Mouse (Mus musculus): ENCODE data around the gene Cpeb3.

GRCm38 (mm10) chr19:37059623-37060022, 148.8 kb downstream of the Cpeb3 start:
- TF ChIP-seq CTCF (IDR thresholded peaks at IDR 0.05; ENCODE audit: control insufficient read depth, insufficient read depth, insufficient replicate concordance, low read depth, low read length) = no peak
- no peak for TF ChIP-seq POLR2A (IDR thresholded peaks at IDR 0.05; ENCODE audit: control insufficient read depth, low read depth, low read length)
